Mouse (Mus musculus): ENCODE data around the gene Adcy4. TPM values are rescaled to one million over a fixed set of nuclear protein-coding genes. Genes with fewer than 3 reads are reported as not detected.

The Adcy4 gene
- polyA plus RNA-seq, 1 experiment = 7.8 TPM

- no peak for TF ChIP-seq CTCF (IDR thresholded peaks at IDR 0.05; ENCODE audit: borderline replicate concordance, extremely low read depth, insufficient read depth, insufficient read length)
- peak; percentile 95 for DNase-seq (ENCODE audit: low read depth)
These were observed 39.3 kb upstream of the Adcy4 start, which contains the start of gene Nfatc4 for GRCm38 (mm10) chr14:55822991-55823762. Nfatc4 (plus strand) TSS chr14:55823144.

- peak; percentile 94 for DNase-seq (ENCODE audit: low read depth)
- TF ChIP-seq POLR2A (IDR thresholded peaks at IDR 0.05; ENCODE audit: borderline replicate concordance, extremely low read depth, insufficient read depth, insufficient read length, poor library complexity, severe bottlenecking) = no peak
- peak; percentile 97 for TF ChIP-seq CTCF (IDR thresholded peaks at IDR 0.05; ENCODE audit: borderline replicate concordance, extremely low read depth, insufficient read depth, insufficient read length)
These were observed 38.6 kb upstream of the Adcy4 start for GRCm38 (mm10) chr14:55822435-55822990.

DNA sequence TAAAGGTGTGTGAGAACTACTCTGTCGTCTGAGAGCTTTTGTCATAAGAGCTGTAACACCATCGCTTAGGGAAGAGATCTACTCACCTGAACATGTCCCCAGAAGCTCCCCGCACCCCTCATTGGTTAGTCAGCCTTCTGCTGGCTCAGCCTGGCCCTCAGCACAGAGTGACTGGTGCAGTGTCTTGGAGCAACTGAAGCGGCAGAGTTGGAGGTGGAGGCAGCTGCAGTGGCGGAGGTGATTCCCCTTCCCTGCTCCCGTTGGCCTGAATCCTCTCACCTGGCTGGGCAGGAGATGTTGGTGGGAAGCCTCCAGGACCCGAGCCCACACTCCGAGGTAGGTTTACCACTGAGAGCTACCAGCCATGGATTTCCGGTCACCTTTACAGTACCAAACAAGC is 36.7 kb upstream of the Adcy4 start:
- TF ChIP-seq POLR2A (IDR thresholded peaks at IDR 0.05; ENCODE audit: borderline replicate concordance, extremely low read depth, insufficient read depth, insufficient read length, poor library complexity, severe bottlenecking) (no peak), CTCF (IDR thresholded peaks at IDR 0.05; ENCODE audit: borderline replicate concordance, extremely low read depth, insufficient read depth, insufficient read length) (no peak)
- DNase-seq (ENCODE audit: low read depth) = no peak

GRCm38 (mm10) chr14:55819845-55820405 is 36.0 kb upstream of the Adcy4 start:
- no peak for TF ChIP-seq POLR2A (IDR thresholded peaks at IDR 0.05; ENCODE audit: borderline replicate concordance, extremely low read depth, insufficient read depth, insufficient read length, poor library complexity, severe bottlenecking)
- no peak for TF ChIP-seq CTCF (IDR thresholded peaks at IDR 0.05; ENCODE audit: borderline replicate concordance, extremely low read depth, insufficient read depth, insufficient read length)
- no peak for DNase-seq (ENCODE audit: low read depth)

- TF ChIP-seq CTCF (IDR thresholded peaks at IDR 0.05; ENCODE audit: borderline replicate concordance, extremely low read depth, insufficient read depth, insufficient read length) (no peak), POLR2A (IDR thresholded peaks at IDR 0.05; ENCODE audit: borderline replicate concordance, extremely low read depth, insufficient read depth, insufficient read length, poor library complexity, severe bottlenecking) (no peak)
- DNase-seq (ENCODE audit: low read depth) = peak; percentile 69
These were observed 31.4 kb upstream of the Adcy4 start for GRCm38 (mm10) chr14:55815310-55815751.

GRCm38 (mm10) chr14:55814885-55815284 is 31.0 kb upstream of the Adcy4 start:
- peak; percentile 94 for DNase-seq (ENCODE audit: low read depth)
- no peak for TF ChIP-seq CTCF (IDR thresholded peaks at IDR 0.05; ENCODE audit: borderline replicate concordance, extremely low read depth, insufficient read depth, insufficient read length)
- TF ChIP-seq POLR2A (IDR thresholded peaks at IDR 0.05; ENCODE audit: borderline replicate concordance, extremely low read depth, insufficient read depth, insufficient read length, poor library complexity, severe bottlenecking) = no peak

GRCm38 (mm10) chr14:55795380-55796163 is 11.7 kb upstream of the Adcy4 start:
- DNase-seq (ENCODE audit: low read depth) = no peak
- TF ChIP-seq POLR2A (IDR thresholded peaks at IDR 0.05; ENCODE audit: borderline replicate concordance, extremely low read depth, insufficient read depth, insufficient read length, poor library complexity, severe bottlenecking) = no peak

GRCm38 (mm10) chr14:55793946-55794345 is 10.1 kb upstream of the Adcy4 start:
- TF ChIP-seq POLR2A (IDR thresholded peaks at IDR 0.05; ENCODE audit: borderline replicate concordance, extremely low read depth, insufficient read depth, insufficient read length, poor library complexity, severe bottlenecking) (no peak), CTCF (IDR thresholded peaks at IDR 0.05; ENCODE audit: borderline replicate concordance, extremely low read depth, insufficient read depth, insufficient read length) (no peak)
- DNase-seq (ENCODE audit: low read depth) = no peak

DNA sequence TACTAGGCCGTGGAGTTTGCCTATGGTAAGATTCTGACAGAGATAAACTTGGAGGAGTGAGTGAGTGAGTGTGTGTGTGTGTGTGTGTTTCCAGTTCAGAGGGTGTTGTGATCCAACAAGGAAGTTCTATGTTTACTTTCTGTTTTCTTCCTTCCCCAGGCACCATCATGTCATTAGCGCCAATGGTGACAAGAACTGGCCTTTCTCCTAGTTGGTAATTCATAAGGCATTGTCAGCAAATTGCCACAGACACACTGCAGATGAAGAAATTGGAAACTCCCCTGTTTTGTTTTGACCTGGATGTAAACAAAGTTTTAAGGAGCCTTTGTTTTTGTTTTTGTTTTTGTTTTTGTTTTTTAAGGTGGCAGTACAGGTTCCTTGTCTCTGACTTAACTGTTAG is 9.6 kb upstream of the Adcy4 start:
- TF ChIP-seq CTCF (IDR thresholded peaks at IDR 0.05; ENCODE audit: borderline replicate concordance, extremely low read depth, insufficient read depth, insufficient read length) (no peak), POLR2A (IDR thresholded peaks at IDR 0.05; ENCODE audit: borderline replicate concordance, extremely low read depth, insufficient read depth, insufficient read length, poor library complexity, severe bottlenecking) (no peak)
- no peak for DNase-seq (ENCODE audit: low read depth)

DNA sequence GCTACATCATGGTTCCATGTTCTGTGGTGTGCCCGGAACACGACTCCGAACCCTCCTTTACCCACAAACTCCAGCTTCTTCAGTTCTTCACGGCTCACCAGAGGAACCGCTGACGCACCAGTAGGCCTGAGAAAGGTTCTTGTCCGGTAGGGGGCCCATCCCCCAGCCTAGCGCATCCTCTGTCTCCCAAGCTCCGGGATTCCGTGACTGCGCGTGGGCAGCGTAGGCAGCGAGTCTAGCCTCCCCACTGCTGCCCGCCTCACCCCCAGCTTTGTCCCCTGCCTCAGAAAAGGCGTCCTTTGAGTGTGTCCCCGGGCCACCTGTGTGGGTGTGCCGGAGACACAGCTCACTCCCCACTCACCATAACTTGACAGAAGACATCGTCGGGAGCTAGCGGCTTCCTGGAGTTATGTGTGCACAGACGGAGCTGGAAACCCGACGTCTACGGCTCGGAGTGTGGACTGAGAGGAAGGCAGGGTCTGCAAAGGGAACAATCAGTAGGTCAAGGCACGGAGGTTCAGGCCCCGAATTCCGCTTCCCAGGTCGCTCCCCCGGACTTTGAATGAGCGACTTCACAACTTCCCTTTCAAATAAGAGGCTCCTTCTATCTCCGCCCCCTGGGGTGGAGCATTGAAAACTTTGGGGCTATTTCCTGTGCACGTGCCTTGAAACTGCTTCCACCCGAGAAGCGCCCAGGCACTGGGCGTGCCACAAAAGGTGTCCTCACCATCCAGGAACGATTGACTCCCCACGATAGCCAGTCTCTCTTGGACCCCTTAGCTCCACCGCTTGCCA is 4.6 kb upstream of the Adcy4 start, which contains the start of gene Ripk3:
Ripk3 (minus strand) TSS at position 610 of the 795 bp plus-strand sequence.
- DNase-seq (ENCODE audit: low read depth) = no peak
- TF ChIP-seq POLR2A (IDR thresholded peaks at IDR 0.05; ENCODE audit: borderline replicate concordance, extremely low read depth, insufficient read depth, insufficient read length, poor library complexity, severe bottlenecking) (no peak), CTCF (IDR thresholded peaks at IDR 0.05; ENCODE audit: borderline replicate concordance, extremely low read depth, insufficient read depth, insufficient read length) (no peak)

Data from brain, embryonic 14.5 days (tissue).